Mouse (Mus musculus): ENCODE results near the gene Ift80. TPM values are rescaled to one million over a fixed set of nuclear protein-coding genes. Genes with fewer than 3 reads are reported as not detected.
"Not testable (repeated sequence)": the region's sequence is repeated elsewhere in the genome, so short reads cannot be mapped to it uniquely, and the experiment has no call there.

Gene Ift80
- polyA plus RNA-seq, 1 experiment: 4.2 TPM

GRCm38 (mm10) chr3:68967404-68967803 lies 37.0 kb downstream of the Ift80 start:
- H3K27me3 ChIP-seq (replicated peaks; ENCODE audit: control insufficient read depth, insufficient read depth, low read length): no peaks in the 10 kb centered on the region
- no peak overlapping the region for H3K27ac ChIP-seq (ENCODE audit: insufficient read depth, low read depth, low read length)
- H3K4me3 ChIP-seq (ENCODE audit: insufficient read depth, low read depth, low read length): no peak overlapping the region
- no peak for DNase-seq
- 87% methylated on average over 6 of the region's 6 CpGs for WGBS
- peaks cover 8% of the 10 kb centered on the region for H3K36me3 ChIP-seq (ENCODE audit: control insufficient read depth, insufficient read depth, low read length)
- 0 out of 2 replicates have a peak, but pooled peaks cover 2% of the 10 kb centered on the region for H3K4me1 ChIP-seq (ENCODE audit: control insufficient read depth, insufficient read depth, low read length)
- TF ChIP-seq CTCF (conservative IDR thresholded peaks at IDR 0.05; ENCODE audit: insufficient read depth, insufficient read length, low read depth, low read length) (no peak), POLR2A (IDR thresholded peaks at IDR 0.05; ENCODE audit: low read depth, low read length) (no peak)

GRCm38 (mm10) chr3:68966527-68967285 lies 37.7 kb downstream of the Ift80 start:
- peaks cover 8% of the 10 kb centered on the region for H3K36me3 ChIP-seq (ENCODE audit: control insufficient read depth, insufficient read depth, low read length)
- H3K27me3 ChIP-seq (replicated peaks; ENCODE audit: control insufficient read depth, insufficient read depth, low read length): no peaks in the 10 kb centered on the region
- H3K4me3 ChIP-seq (ENCODE audit: insufficient read depth, low read depth, low read length): no peak overlapping the region
- H3K27ac ChIP-seq (ENCODE audit: insufficient read depth, low read depth, low read length): no peak overlapping the region
- TF ChIP-seq CTCF (conservative IDR thresholded peaks at IDR 0.05; ENCODE audit: insufficient read depth, insufficient read length, low read depth, low read length) (no peak), POLR2A (IDR thresholded peaks at IDR 0.05; ENCODE audit: low read depth, low read length) (no peak)
- 0 out of 2 replicates have a peak, but pooled peaks cover 2% of the 10 kb centered on the region for H3K4me1 ChIP-seq (ENCODE audit: control insufficient read depth, insufficient read depth, low read length)
- 90% methylated on average over 6 of the region's 6 CpGs for WGBS
- peak; percentile 3 for DNase-seq

GRCm38 (mm10) chr3:68964682-68965081 lies 39.7 kb downstream of the Ift80 start:
- H3K27me3 ChIP-seq (replicated peaks; ENCODE audit: control insufficient read depth, insufficient read depth, low read length): no peaks in the 10 kb centered on the region
- peak; percentile 19 for DNase-seq
- no peak overlapping the region for H3K27ac ChIP-seq (ENCODE audit: insufficient read depth, low read depth, low read length)
- peaks cover 8% of the 10 kb centered on the region for H3K36me3 ChIP-seq (ENCODE audit: control insufficient read depth, insufficient read depth, low read length)
- H3K4me1 ChIP-seq (ENCODE audit: control insufficient read depth, insufficient read depth, low read length): no peaks in the 10 kb centered on the region
- TF ChIP-seq POLR2A (IDR thresholded peaks at IDR 0.05; ENCODE audit: low read depth, low read length) (no peak), CTCF (conservative IDR thresholded peaks at IDR 0.05; ENCODE audit: insufficient read depth, insufficient read length, low read depth, low read length) (0 out of 2 replicates have a peak, but pooled peaks have one; percentile 16)
- no peak overlapping the region for H3K4me3 ChIP-seq (ENCODE audit: insufficient read depth, low read depth, low read length)

- WGBS: 93% methylated on average over 3 of the region's 3 CpGs
- no peaks in the 10 kb centered on the region for H3K27me3 ChIP-seq (replicated peaks; ENCODE audit: control insufficient read depth, insufficient read depth, low read length)
- no peak overlapping the region for H3K4me3 ChIP-seq (ENCODE audit: insufficient read depth, low read depth, low read length)
- H3K36me3 ChIP-seq (ENCODE audit: control insufficient read depth, insufficient read depth, low read length): no peaks in the 10 kb centered on the region; the same call in 1 of the 2 replicates
- H3K27ac ChIP-seq (ENCODE audit: insufficient read depth, low read depth, low read length): no peak overlapping the region
- H3K4me1 ChIP-seq (ENCODE audit: control insufficient read depth, insufficient read depth, low read length): no peaks in the 10 kb centered on the region
- TF ChIP-seq CTCF (conservative IDR thresholded peaks at IDR 0.05; ENCODE audit: insufficient read depth, insufficient read length, low read depth, low read length): no peak
- no peak for TF ChIP-seq POLR2A (IDR thresholded peaks at IDR 0.05; ENCODE audit: low read depth, low read length)
- DNase-seq: no peak
Measured at GRCm38 (mm10) chr3:68957413-68957812, 47.0 kb downstream of the Ift80 start.

- H3K36me3 ChIP-seq (ENCODE audit: control insufficient read depth, insufficient read depth, low read length): no peaks in the 10 kb centered on the region; the same call in 1 of the 2 replicates
- WGBS: 68% methylated on average over 4 of the region's 4 CpGs
- H3K4me1 ChIP-seq (ENCODE audit: control insufficient read depth, insufficient read depth, low read length): no peaks in the 10 kb centered on the region
- TF ChIP-seq CTCF (conservative IDR thresholded peaks at IDR 0.05; ENCODE audit: insufficient read depth, insufficient read length, low read depth, low read length): no peak
- DNase-seq: no peak
- H3K27ac ChIP-seq (ENCODE audit: insufficient read depth, low read depth, low read length): no peak overlapping the region
- no peak overlapping the region for H3K4me3 ChIP-seq (ENCODE audit: insufficient read depth, low read depth, low read length)
- no peaks in the 10 kb centered on the region for H3K27me3 ChIP-seq (replicated peaks; ENCODE audit: control insufficient read depth, insufficient read depth, low read length)
Measured at GRCm38 (mm10) chr3:68956454-68956853, 47.9 kb downstream of the Ift80 start.

GRCm38 (mm10) chr3:68954487-68954886 lies 49.9 kb downstream of the Ift80 start:
- peak; percentile 36 for DNase-seq
- Histone ChIP-seq H3K27me3 (replicated peaks; ENCODE audit: control insufficient read depth, insufficient read depth, low read length) (no peaks in the 10 kb centered on the region), H3K36me3 (ENCODE audit: control insufficient read depth, insufficient read depth, low read length) (no peaks in the 10 kb centered on the region; the same call in 1 of the 2 replicates), H3K4me1 (ENCODE audit: control insufficient read depth, insufficient read depth, low read length) (no peaks in the 10 kb centered on the region), H3K27ac (ENCODE audit: insufficient read depth, low read depth, low read length) (no peak overlapping the region), H3K4me3 (ENCODE audit: insufficient read depth, low read depth, low read length) (no peak overlapping the region)
- TF ChIP-seq POLR2A (IDR thresholded peaks at IDR 0.05; ENCODE audit: low read depth, low read length): no peak
- WGBS: 33% methylated on average over 6 of the region's 6 CpGs

GRCm38 (mm10) chr3:68952707-68953106 lies 51.7 kb downstream of the Ift80 start:
- TF ChIP-seq POLR2A (IDR thresholded peaks at IDR 0.05; ENCODE audit: low read depth, low read length) (no peak), CTCF (conservative IDR thresholded peaks at IDR 0.05; ENCODE audit: insufficient read depth, insufficient read length, low read depth, low read length) (no peak)
- H3K27ac ChIP-seq (ENCODE audit: insufficient read depth, low read depth, low read length): no peak overlapping the region
- no peaks in the 10 kb centered on the region for H3K4me1 ChIP-seq (ENCODE audit: control insufficient read depth, insufficient read depth, low read length)
- 78% methylated on average over 5 of the region's 5 CpGs for WGBS
- no peaks in the 10 kb centered on the region for H3K27me3 ChIP-seq (replicated peaks; ENCODE audit: control insufficient read depth, insufficient read depth, low read length)
- DNase-seq: peak; percentile 13
- H3K36me3 ChIP-seq (ENCODE audit: control insufficient read depth, insufficient read depth, low read length): no peaks in the 10 kb centered on the region; the same call in 1 of the 2 replicates
- no peak overlapping the region for H3K4me3 ChIP-seq (ENCODE audit: insufficient read depth, low read depth, low read length)

- WGBS: 94% methylated on average over 11 of the region's 11 CpGs
- DNase-seq; H3K4me3 ChIP-seq (ENCODE audit: insufficient read depth, low read depth, low read length); H3K27ac ChIP-seq (ENCODE audit: insufficient read depth, low read depth, low read length); H3K27me3 ChIP-seq (replicated peaks; ENCODE audit: control insufficient read depth, insufficient read depth, low read length); H3K36me3 ChIP-seq (ENCODE audit: control insufficient read depth, insufficient read depth, low read length); H3K4me1 ChIP-seq (ENCODE audit: control insufficient read depth, insufficient read depth, low read length): not testable (repeated sequence)
Measured at GRCm38 (mm10) chr3:68951971-68952370, 52.4 kb downstream of the Ift80 start.

Data from kidney, adult 2 months (tissue).